Mouse (Mus musculus) cortical plate, adult 2 months (tissue): ENCODE data around the gene Gm34653.

Experiments used
- CTCF ChIP-seq: fragments of 200-500 bp; IDR thresholded peaks from 2 replicates; pipeline ENCODE4 v1.5.1; 2011; ENCODE audit warnings: mild to moderate bottlenecking, control low read depth, low read length; ENCODE audit not compliant: insufficient read depth; ENCODE audit errors: extremely low read depth
- POLR2A ChIP-seq: fragments of 200-500 bp; IDR thresholded peaks from 2 replicates; pipeline ENCODE4 v1.6.1; 2011; ENCODE audit warnings: mild to moderate bottlenecking, low read length, control low read depth; ENCODE audit not compliant: insufficient read depth; ENCODE audit errors: extremely low read depth

GRCm38 (mm10) chr2:34827591-34827990 is 5.2 kb upstream of the Gm34653 start:
- TF ChIP-seq POLR2A = no peak
- TF ChIP-seq CTCF = no peak
